Mouse (Mus musculus) heart, adult 2 months (tissue): Measurements from ENCODE around the gene Tmem239. TPM values are rescaled to one million over a fixed set of nuclear protein-coding genes. Genes with fewer than 3 reads are reported as not detected.

Source experiments
- DNase-seq, 2 experiments: peaks; one replicate each; pipeline ENCODE4 v3.0.0; 2021
- H3K27ac ChIP-seq: fragments of 200-600 bp; 2 replicates; pipeline ENCODE4 v1.8.1; 2022
- H3K27me3 ChIP-seq: fragments of 200-500 bp; 2 replicates; pipeline ENCODE4 v1.6.1; 2012; ENCODE audit warnings: mild to moderate bottlenecking, low read length, inconsistent platforms, mixed read lengths; ENCODE audit not compliant: control insufficient read depth, insufficient read depth
- H3K36me3 ChIP-seq: fragments of 200-500 bp; 2 replicates; pipeline ENCODE4 v1.6.1; 2012; ENCODE audit warnings: low read length, inconsistent platforms; ENCODE audit not compliant: control insufficient read depth, insufficient read depth
- H3K4me1 ChIP-seq: fragments of 200-500 bp; 2 replicates; pipeline ENCODE4 v1.6.1; 2011; ENCODE audit warnings: low read length; ENCODE audit not compliant: control insufficient read depth, insufficient read depth
- H3K4me3 ChIP-seq: fragments of 200-600 bp; 2 replicates; pipeline ENCODE4 v1.8.1; 2022
- H3K79me2 ChIP-seq: fragments of 200-500 bp; replicated peaks from 2 replicates; pipeline ENCODE4 v1.6.1; 2012; ENCODE audit warnings: mild to moderate bottlenecking, inconsistent platforms, low read length, moderate library complexity, mixed read lengths; ENCODE audit not compliant: control insufficient read depth, insufficient read depth
- H3K9ac ChIP-seq: fragments of 200-500 bp; 2 replicates; pipeline ENCODE4 v1.6.1; 2012; ENCODE audit warnings: low read depth, mild to moderate bottlenecking, control low read depth, inconsistent platforms, low read length, mixed read lengths
- CTCF ChIP-seq: fragments of 200-600 bp; IDR thresholded peaks from 2 replicates; pipeline ENCODE4 v1.8.1; 2022; ENCODE audit warnings: antibody characterized with exemption, mild to moderate bottlenecking, moderate library complexity
- EP300 ChIP-seq: fragments of 200-500 bp; IDR thresholded peaks from 2 replicates; pipeline ENCODE4 v1.6.1; 2011; ENCODE audit warnings: low read depth, low read length, control low read depth; ENCODE audit not compliant: insufficient read depth
- POLR2A ChIP-seq: fragments of 200-500 bp; IDR thresholded peaks from 2 replicates; pipeline ENCODE4 v1.6.1; 2011; ENCODE audit warnings: mild to moderate bottlenecking, low read depth, low read length, control low read depth; ENCODE audit not compliant: insufficient read depth
- WGBS: fragments of 180-500 bp; shearing (Covaris S2); methylation state at CpG from one replicate; pipeline ENCODE4 v1.1.7; 2018; 5-methylcytosine and 5-hydroxymethylcytosine counted together
- intact Hi-C: fragments of 180-260 bp; cut with DNase I; formaldehyde crosslinking; loops from one replicate; pipeline ENCODE4 v1.15.1; 2025
- polyA plus RNA-seq: library from polyadenylated mRNA; depleted of rRNA; stranded (reverse); fragments of >200 nt; gene quantifications from 2 replicates; pipeline ENCODE4 v1.2.3, GENCODE M21; 2012
- total RNA-seq, 2 experiments: library from RNA; stranded (reverse); gene quantifications; 2 replicates each; pipeline ENCODE4 v1.2.3; 2021

The Tmem239 gene
- total and polyA plus RNA-seq, 3 experiments, result not detected

DNA sequence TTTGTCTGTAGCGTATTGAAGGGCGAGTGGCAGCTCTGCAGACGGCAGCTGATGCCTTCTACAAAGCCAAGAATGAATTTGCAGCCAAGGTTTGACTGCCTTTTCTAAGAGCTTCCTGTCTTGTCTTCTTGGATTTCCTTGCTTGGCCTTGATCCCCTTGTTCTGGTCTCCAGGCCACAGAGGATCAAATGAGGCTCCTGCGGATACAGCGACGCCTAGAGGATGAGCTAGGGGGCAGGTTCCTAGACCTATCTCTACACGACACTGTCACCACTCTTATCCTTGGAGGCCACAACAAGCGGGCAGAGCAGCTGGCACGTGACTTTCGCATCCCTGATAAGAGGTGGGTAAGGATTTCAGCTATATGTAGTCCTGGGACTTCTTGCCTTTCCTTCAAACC, 35.9 kb downstream of the Tmem239 start:
- no peak overlapping the region for H3K4me3 ChIP-seq
- H3K4me1 ChIP-seq, result no peaks in the 10 kb centered on the region
- intact Hi-C loops, result no loop called here
- no peaks in the 10 kb centered on the region for H3K36me3 ChIP-seq
- H3K27ac ChIP-seq, result no peak overlapping the region
- WGBS, result 78% methylated on average over 10 of the region's 10 CpGs
- H3K79me2 ChIP-seq, result no peaks in the 10 kb centered on the region
- H3K9ac ChIP-seq, result no peak overlapping the region
- no peaks in the 10 kb centered on the region for H3K27me3 ChIP-seq
- no peak for TF ChIP-seq EP300
- TF ChIP-seq CTCF, result no peak
- TF ChIP-seq POLR2A, result no peak
- no peak for DNase-seq

GRCm38 (mm10) chr2:130448449-130448848, 42.2 kb downstream of the Tmem239 start:
- H3K79me2 ChIP-seq, result no peaks in the 10 kb centered on the region; the same call in none of the 2 replicates
- H3K27ac ChIP-seq, result no peak overlapping the region
- no peak overlapping the region for H3K4me3 ChIP-seq
- H3K4me1 ChIP-seq, result peaks cover 3% of the 10 kb centered on the region
- intact Hi-C loops, result loop anchor here (2.0 kb wide), 1 partner anchor 24 kb away; the partner anchor contains the start of genes Pced1a and Vps16
- DNase-seq, result no peak
- no peak overlapping the region for H3K9ac ChIP-seq
- no peaks in the 10 kb centered on the region for H3K36me3 ChIP-seq
- H3K27me3 ChIP-seq, result no peaks in the 10 kb centered on the region
- no peak for TF ChIP-seq POLR2A
- TF ChIP-seq EP300, result no peak
- no peak for TF ChIP-seq CTCF

GRCm38 (mm10) chr2:130449021-130449793, 42.9 kb downstream of the Tmem239 start:
- H3K27ac ChIP-seq, result no peak overlapping the region; the same call in 1 of the 2 replicates
- H3K36me3 ChIP-seq, result no peaks in the 10 kb centered on the region; the same call in 1 of the 2 replicates
- 15% methylated on average over 17 of the region's 17 CpGs for WGBS
- TF ChIP-seq CTCF (no peak), EP300 (no peak)
- no peaks in the 10 kb centered on the region; the same call in none of the 2 replicates for H3K79me2 ChIP-seq
- H3K4me1 ChIP-seq, result peaks cover 6% of the 10 kb centered on the region
- no peaks in the 10 kb centered on the region for H3K27me3 ChIP-seq
- 0 out of 2 replicates have a peak overlapping the region, but pooled peaks have one; percentile 5 for H3K9ac ChIP-seq
- intact Hi-C loops, result loop anchor here (2.0 kb wide), 1 partner anchor 24 kb away; the partner anchor contains the start of genes Pced1a and Vps16
- peak overlapping the region; percentile 92 for H3K4me3 ChIP-seq
- DNase-seq, result peak in 1 of 2 experiments; percentile 18

DNA sequence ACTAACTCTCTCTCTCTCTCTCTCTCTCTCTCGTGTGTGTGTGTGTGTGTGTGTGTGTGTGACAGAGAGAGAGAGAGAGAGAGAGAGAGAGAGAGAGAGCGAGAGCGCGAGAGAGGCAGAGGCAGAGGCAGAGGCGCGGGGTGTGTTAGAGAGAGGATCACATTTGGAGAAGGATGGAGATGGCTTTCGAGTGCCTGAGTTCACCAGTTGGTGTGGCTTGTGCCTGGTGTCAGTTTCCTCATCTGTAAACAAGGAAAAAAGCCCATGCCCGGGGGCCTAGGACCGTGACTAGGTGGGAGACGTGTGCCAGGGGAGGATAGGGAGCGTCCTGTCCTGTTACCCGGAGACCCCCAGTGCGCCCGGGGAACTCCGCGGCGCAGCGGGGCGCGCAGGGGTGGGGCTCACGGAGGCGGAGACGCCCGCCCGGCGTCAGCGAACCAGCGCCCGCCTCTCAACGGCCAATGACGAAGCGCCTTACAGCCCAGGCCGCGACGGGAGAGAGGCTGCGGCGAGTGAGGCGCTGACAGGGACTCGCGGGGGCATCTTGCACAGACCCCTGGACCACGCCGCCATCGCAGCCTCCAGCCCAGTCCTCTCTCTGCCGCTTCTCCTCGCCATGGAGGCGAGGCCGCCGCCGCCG, 43.6 kb downstream of the Tmem239 start, which contains the start of gene Ptpra:
Gene Ptpra, plus strand, starts transcription at position 485 of the 640 bp plus-strand sequence.
- intact Hi-C loops, result loop anchor here (2.0 to 5.0 kb wide), 4 partner anchors 25 to 112 kb away; partner anchors contain the start of genes Mrps26, Pced1a and Vps16
- under 1% methylated on average over 49 of the region's 50 CpGs for WGBS
- Histone ChIP-seq H3K79me2 (no peaks in the 10 kb centered on the region; the same call in none of the 2 replicates), H3K4me3 (peak within 1 kb of the TSS; percentile 92), H3K27me3 (no peaks in the 10 kb centered on the region), H3K27ac (peak within 1 kb of the TSS; percentile 83), H3K36me3 (peaks cover 5% of the 10 kb centered on the region), H3K9ac (peak within 1 kb of the TSS; percentile 91), H3K4me1 (peaks cover 7% of the 10 kb centered on the region)
- TF ChIP-seq CTCF, result no peak
- peak; percentile 91 for TF ChIP-seq POLR2A
- TF ChIP-seq EP300, result no peak
- peak; percentile 95 to 98 for DNase-seq

GRCm38 (mm10) chr2:130450434-130450796, 44.1 kb downstream of the Tmem239 start:
- under 1% methylated on average over 44 of the region's 47 CpGs for WGBS
- no peak for TF ChIP-seq CTCF
- Histone ChIP-seq H3K27ac (peak overlapping the region; percentile 83), H3K4me3 (peak overlapping the region; percentile 92), H3K4me1 (peaks cover 10% of the 10 kb centered on the region), H3K27me3 (no peaks in the 10 kb centered on the region), H3K36me3 (peaks cover 5% of the 10 kb centered on the region), H3K9ac (peak overlapping the region; percentile 91), H3K79me2 (no peaks in the 10 kb centered on the region; the same call in none of the 2 replicates)
- intact Hi-C loops, result loop anchor here (2.0 to 5.0 kb wide), 3 partner anchors 30 to 112 kb away; partner anchors contain the start of gene Mrps26
- DNase-seq, result peak in 1 of 2 experiments; percentile 90

- Histone ChIP-seq H3K4me3 (peak overlapping the region; percentile 92), H3K4me1 (peaks cover 10% of the 10 kb centered on the region), H3K36me3 (peaks cover 7% of the 10 kb centered on the region), H3K27me3 (no peaks in the 10 kb centered on the region), H3K79me2 (peaks cover 2% of the 10 kb centered on the region), H3K9ac (peak overlapping the region; percentile 40), H3K27ac (peak overlapping the region; percentile 83)
- intact Hi-C loops, result loop anchor here (2.0 to 5.0 kb wide), 3 partner anchors 30 to 111 kb away; partner anchors contain the start of gene Mrps26
- TF ChIP-seq CTCF, result no peak
- no peak for TF ChIP-seq POLR2A
- no peak for TF ChIP-seq EP300
- 25% methylated on average over 14 of the region's 14 CpGs for WGBS
- DNase-seq, result no peak
Measured at GRCm38 (mm10) chr2:130451086-130451726, 44.9 kb downstream of the Tmem239 start.
